Mouse (Mus musculus) thymus, adult 18-20 months (tissue): ENCODE results near the gene Rbpj.

Experiments
- DNase-seq, 2 experiments: peaks; one replicate each; pipeline ENCODE4 v3.0.0; 2022; ENCODE audit warnings: mixed read lengths in 2 of 2

The Rbpj gene

DNA sequence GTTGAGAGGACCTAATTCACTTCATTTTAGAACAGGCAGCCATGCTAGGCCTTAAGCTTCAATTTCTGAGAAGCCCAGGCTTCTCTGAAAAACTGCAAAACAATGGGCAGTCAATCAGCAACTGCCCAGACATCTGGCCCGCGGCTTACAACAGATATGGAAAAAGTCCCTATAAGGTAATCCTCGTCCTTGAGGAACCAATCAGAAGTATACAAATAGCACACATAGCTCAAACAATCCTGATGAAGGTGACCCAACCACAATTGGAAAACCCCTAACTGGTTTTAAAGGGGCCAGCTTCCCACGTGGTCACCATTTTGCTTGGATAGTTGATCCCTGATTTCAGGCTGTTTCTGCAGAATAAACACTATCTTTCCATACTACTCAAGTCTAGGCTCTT is 89.0 kb downstream of the Rbpj start:
- DNase-seq = no peak

DNA sequence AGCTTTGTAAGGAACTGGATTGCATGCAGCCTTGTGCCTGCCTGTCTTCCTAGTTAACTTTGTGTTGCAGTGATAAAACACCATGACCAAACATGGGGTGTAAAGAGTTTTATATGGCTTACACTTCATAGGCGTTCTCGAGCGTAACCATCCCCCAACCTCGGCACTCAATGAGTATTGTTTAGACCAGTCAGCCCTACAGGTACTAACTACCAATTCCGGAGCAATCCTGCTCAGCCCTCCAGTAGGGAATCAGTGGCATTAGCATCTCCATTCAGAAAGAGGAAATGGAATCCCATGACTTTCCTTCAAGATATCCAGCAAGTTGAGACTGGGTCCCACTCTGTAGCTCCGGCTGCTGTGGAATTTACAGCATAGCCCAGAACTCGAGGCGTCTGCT is 89.5 kb downstream of the Rbpj start:
- DNase-seq = no peak

DNA sequence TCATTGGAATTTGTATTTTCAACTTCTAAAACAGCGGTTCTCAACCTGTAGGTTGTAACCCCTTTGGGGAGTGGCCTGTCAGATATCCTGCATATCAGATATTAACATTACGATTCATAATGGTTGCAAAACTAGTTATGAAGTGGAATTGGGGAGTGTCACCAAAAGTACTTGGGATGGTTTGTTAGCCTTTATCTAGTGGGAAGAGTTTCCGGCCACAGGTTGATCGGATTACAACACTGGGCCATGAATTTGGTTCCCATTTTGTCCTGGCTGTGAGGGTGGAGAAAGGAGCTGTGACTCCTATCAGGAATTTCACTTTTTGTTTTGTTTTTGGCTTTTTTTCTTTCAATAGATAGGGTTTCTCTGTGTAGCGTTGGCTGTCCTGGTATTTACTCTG is 90.0 kb downstream of the Rbpj start:
- DNase-seq = no peak

DNA sequence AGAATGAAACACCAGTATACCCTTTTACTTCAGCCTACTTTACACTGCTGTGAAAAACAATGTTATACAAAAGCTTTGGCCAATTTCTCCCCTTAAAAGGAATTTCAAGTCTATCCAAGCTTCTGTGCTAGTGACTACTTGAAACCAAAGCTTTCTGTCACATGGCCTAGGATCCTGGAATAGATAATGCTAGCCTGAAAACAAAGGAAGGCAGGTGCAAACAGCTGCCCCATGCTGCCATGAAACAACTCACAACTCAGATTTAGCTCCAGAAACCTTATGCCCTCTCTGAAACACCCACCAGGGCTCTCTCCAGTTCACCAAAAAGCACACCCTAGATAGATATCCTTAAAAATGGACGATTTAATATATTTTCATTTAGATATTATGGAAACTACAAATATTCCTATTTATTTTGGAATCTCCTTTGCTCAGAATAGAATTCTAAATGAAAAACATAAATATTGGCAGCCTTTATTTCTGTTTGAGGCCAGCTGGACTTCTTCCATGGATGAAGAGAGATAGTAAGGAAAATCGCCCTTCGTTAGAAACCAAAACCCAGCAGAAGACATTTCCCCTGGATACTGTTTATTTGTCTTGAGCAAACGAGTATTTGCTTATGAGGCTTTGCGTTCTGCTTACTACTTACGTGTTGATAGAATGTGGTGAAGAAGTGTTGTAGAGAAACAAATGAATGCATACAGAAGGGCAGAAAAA is 91.8 kb downstream of the Rbpj start:
- DNase-seq = no peak

DNA sequence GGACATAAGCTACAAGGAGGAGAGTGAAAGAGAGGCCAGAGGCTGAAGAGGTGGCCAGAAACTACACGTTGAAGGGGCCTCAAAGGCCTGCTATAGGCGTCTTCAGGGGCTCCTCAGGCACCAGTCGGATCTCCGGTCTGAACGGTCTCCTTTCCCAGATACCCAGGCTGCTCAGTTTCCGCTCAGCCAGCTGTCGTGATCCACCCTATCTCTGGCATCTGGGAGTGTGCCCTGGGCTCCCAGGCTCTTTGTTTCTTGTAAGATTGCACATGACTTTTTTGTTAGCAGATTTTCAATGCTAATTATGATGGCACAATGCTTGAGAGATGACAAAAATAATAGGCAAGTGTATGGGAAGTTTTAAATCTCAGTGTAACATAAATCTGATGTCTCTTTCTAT is 95.2 kb downstream of the Rbpj start:
- DNase-seq = no peak

DNA sequence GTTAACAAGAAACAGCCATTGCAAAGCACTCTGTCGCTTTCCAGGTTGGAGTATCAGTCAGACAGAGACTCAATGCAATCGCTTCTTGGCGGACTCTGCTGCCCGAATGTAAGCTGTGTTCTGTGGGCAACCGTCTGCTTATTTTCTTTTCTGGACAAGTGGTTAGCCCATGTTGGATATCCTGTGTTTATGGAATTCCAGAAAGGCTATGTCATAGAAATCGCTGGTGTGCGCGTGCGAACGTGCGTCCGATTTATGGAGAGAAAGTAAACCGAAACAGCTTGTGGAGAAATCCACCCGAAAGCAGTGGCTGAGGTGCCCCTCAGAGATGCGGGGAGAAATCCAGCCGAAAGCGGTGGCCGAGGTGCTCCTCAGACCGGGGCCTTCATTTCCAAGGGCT is 98.4 kb downstream of the Rbpj start:
- no peak for DNase-seq

DNA sequence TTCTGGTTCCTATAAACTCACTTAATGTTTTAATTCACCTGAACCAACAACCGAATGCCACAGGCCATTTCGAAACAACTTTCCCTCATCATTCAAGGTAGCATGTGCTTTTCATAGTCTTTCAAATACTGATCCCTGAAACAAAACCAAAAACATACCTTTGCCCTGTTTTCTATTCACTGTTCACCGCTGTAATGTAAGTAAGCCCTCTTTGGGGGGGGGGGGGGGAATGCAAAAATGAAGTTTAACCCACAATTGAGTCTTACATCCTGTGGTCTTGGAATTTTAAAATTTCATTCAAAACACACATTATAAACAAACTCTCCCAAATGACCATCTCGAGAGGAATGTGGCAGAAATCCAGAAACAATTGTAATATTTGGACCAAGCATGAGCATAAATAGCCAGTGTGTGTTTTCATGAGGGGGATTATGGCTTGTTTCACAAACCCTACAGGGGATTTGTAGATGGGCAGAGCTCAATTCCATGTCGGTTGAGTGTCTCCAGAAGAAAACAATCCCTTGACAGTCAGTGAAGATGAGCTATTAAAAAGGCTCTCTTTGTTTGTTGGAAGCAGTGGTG is 99.4 kb downstream of the Rbpj start:
- no peak for DNase-seq

DNA sequence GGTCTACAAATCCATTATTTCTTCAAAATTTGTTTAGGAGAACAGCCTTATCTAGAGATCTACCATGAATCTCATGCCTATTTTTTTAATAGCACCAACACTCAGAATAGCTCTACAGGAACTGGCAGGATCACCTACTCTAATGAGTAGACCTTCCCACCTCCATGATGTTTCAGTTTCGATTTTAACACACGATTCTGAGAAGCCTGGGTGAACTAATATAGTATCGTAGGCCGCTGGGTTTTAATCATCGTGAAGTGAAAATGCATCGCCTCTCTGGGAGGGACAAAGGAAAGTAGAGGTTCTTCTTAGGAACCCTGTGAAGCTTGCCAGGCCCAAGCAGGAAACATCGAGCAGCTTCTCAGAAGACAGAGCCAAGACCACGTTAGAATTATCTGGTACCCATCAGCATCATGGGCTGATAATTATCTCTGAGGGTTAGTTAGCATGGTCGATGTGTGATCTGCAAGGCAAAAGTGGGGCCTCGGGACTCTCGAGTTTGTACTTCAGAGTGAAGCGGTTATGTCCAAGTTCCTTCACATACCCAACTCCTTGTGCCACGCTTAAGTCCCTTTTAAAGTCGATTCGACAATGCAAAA is 100.6 kb downstream of the Rbpj start:
- no peak for DNase-seq

DNA sequence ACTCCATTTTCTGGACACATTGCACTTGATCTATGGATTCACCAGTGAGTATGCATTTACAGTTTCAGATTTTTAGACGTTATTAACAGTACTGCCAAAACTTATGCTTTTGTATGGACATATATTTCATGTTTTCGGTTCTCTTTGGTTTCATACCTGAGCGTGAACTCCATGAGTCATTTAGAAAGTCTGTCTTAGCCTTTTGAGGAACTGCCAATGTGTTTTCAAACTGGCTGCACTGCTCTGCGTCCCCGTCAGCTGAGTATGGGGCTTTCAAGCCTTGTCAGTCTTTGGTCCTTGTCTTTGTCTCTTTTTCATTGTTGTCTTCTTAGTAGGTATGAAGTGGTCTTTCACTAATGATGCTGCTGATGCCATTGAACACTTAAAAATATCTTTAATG is 106.5 kb downstream of the Rbpj start:
- no peak for DNase-seq

DNA sequence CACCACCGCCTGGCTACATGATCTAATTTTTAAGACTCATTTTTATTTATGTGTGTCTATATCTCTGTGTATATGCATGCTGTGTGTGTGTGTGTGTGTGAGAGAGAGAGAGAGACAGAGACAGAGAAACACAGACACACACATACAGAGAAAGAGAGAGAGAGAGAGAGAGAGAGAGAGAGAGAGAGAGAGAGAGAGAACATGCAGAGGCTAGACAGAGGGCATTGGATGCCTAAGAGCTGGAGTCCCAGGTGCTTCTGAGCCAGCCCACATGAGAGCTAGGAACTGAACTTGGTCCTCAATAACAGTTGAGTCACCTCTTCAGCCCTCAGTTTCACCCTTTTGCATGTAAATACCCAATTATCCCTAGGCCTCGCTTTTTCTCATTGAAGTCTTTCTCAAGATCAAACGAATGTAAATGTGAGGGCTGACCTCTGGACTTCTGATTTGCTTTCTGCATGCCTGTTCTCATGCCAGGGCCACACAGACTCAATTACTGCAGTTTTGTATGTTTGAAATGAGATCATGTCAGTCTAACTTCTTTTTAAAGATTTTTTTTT is 109.0 kb downstream of the Rbpj start:
- no peak for DNase-seq

DNA sequence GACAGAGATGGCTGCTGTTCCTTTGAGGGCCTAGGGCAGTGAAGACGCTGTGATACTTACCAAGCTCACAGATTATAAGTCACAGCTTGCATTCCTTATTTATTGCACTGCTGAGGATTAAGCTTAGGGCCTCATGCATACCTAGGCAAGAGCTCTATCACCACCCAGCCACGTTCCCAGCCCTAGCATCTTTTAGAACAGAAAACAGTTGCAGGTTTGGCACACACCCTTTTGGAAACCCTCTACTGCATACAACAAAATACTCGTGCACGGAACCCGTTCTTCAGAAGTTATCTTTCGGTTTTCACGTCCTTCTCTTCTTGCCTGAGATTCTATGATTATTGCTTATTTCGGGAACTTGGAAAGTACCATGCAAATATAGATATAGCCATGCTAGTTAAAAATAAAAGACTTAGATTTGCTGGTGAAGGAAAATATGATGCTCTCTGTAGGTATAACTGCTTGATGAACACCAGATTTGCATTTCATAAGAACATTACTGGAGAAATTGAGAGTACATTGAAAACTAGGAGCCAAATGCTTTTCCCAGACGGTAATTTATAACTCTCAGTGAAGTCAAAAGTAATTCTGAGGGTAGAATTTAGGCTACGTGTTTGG is 111.4 kb downstream of the Rbpj start:
- DNase-seq = no peak

DNA sequence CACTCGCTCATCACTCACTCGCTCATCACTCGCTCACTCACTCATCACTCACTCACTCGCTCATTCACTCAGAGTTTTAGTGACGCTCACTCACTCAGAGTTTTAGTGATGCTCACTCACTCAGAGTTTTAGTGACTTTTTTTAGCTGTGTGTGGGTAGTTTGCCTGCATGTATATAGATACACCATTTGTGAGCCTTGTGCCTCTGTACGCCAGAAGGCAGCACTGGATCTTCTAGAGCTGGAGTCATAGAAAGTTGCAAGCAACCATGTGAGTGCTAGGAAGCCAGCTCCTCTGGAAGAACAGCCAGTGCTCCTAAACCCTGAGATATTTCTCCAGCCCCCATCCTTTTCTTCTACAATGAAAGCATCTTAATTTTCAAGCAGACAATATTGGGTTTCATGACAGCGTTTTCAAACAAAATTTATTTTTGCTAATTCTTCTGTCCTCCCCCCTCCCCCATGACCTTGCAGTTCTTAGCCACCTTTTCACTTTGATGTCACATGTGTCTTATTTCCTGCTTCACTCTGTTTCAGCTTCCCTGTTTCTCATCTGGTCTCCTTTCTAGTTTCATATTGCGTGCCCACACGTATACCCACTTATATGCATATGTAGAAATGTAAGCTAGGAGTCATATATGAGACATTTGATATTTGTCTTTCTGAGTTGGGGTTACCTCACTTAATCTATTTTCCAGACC is 118.3 kb downstream of the Rbpj start:
- no peak for DNase-seq

DNA sequence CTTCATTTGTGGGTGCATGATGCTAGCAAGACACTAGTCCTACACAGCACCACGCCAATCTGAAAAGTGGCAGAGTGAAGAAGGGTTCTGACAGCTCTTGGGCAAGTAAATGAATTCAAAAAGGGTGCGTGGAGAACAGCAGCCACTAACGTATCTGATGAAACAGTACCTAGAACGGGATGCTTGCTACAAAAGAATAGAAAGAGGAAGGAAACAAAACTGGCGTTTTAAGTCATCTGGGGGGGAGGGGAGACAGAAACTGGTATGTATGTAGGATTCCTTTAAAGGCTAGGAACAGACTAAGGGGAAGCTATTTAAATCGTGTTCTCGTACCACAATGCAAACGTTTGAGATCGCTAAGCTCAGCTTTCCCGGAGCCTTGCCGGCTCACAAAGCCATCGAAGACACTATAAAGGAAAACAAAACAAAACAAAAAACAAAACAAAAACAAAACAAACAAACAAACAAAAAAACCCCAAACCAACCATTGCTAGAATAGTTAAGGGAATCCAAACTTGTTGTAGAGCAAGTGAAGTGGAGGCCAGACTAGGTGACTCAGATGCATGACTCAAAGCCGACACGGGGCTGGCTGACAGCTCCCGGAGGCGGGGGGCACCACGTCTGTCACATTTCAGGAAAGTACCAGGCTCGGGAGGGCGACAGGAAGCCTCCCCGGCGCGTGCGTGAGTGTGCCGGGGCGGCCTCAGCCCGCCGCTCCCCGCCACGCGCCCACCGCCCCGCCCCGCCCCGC is 122.6 kb downstream of the Rbpj start:
- peak in 1 of 2 experiments; percentile 8 for DNase-seq

DNA sequence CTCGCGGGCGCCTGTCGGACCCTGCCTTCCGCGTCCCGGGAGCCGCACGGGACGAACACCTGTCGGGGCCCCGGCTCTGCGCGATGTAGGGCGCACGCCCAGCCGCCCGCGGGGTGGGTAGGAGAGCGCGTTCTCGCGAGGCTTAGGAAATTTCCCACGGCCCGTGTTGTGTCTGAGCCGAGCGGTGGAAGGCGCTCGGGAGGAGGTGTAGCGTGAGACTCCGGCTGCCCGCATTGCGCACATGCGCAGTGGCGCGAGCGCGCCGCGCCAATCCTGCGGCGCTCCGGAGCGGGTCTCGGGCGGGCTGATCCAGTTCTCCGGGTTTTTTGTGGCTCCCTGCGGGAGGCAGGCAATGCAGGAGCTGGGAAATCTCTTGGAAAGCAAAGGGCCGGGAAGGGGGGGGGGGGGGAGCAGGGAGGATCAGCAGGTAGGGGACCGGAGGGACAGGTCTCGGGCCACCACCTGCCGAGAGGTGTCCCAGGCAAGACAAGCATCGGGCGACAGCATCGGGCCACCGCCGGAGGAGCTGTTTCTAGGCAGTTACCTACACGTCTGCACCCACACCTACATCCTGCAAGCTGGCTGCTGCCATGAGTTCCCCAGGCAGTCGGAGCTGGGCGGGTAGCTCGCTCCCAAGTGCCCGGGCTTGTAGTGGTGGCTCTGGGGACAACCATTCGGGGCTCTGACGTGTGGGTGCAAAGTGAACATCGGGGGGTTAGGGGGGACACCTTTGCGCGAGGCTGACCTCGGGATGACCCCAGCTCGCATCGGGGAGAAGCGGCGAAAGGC is 123.4 kb downstream of the Rbpj start:
- DNase-seq = peak; percentile 86 to 92

DNA sequence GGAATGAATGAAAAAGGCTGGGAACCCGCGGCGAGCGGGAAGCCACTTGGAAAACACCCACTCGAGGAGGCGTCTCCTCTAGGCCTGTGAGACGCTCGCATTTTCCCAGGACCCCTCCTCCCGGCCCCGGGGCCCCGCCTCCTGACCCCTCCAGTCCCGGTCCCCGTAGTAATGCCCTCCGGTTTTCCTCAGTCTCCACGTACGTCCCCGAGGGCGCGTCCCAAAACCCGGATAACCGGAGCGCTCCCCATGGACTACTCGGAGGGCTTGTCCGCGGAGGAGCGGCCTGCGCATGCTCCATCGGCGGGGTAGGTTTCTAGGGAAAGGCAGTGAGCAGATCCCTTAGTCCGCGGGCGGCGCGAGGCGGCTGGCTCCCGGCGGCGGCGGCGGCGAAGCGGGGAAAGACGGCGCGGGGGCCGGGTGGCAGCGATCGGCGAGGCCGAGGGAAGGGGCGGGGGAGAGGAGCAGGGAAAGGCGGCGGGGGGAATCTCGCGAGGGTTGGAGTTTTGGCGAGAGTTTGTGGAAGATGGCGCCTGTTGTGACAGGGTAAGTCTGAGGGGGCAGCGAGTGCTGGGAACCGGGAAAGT is 124.3 kb downstream of the Rbpj start:
- peak; percentile 85 to 88 for DNase-seq

DNA sequence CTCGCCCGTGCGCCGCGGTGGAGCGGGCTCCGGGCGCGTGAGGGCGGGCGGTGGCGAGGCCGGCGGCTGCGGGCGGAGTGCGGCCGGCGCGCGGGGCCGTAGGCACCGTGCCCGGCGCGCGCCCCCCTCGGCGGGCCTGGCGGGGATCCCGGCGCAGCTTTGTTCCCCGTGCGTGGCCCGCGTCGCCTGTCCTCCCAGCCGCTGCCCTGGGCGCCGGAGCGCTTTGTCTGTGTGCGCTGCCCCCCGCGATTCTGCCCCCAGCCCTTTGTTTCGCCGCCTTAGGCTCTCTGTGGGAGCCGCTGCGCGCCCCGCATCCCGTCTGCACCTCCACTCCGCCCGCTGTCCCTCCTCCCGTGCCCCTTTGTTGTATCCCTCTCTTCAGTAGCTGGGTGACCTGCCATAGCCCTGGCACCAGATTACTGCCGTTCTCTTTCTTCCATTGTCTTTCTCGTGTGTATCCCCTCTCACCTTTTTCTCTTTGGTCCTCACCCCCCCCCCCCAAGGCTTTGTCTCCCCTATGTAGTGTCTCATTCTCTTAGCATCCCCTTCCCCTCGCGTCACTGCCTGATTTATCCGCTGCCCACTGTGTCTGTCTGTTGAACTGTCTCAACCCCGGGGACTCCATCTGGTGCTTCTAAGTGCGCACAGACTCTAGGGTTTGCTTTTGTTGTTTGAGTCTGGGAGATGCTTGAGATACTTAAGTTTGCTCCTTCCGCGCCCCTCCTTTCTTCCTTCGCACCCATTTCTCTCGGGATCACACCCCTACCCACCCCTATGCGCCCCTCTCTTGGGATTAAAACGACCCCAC is 125.1 kb downstream of the Rbpj start:
- peak; percentile 25 to 38 for DNase-seq

DNA sequence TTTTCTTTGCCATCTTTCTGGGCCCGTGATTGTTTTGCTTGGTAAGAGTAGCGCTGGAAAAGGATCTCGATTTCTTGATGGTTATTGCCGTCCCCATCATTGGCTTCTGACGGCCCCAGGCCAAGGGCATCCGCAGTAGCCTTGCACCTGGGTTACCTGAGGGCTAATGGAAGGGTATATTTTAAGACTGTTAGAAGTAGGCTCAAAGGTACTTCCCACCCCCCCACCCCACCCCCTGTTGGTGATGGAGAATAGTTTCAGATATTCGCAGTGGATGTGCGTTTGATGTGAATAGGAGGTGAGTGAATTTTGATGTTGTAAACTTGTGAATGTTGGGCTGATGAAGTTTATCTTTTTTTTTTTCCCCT is 125.7 kb downstream of the Rbpj start:
- no peak for DNase-seq

DNA sequence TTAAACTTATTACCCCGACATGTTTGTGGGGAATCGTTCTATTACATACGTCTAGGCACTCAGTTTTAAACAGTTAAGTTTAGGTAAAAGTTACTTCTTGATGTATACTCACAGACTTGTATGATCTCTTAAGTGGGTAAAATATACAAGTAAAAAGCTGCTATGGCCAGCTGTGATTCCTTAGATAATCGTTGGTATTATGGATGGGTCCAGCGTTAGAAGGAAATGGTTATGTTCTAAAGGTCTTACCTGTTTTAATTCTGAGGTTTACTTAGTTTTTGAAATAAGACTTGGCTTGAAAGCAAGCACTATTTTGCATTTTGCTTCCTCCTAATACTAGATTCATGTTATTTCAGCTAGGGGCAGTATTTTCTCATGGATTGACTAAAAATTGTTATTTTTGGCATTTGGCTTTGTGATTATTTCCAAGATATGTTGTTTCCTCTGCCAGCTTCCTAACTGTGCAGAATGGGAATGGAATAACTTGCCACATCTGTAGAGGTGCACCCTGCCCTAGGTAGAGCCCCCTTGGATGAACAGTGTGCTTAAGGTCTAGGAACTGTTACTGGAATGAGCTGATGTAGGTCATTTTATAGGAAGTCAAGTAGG is 127.2 kb downstream of the Rbpj start:
- DNase-seq = no peak

DNA sequence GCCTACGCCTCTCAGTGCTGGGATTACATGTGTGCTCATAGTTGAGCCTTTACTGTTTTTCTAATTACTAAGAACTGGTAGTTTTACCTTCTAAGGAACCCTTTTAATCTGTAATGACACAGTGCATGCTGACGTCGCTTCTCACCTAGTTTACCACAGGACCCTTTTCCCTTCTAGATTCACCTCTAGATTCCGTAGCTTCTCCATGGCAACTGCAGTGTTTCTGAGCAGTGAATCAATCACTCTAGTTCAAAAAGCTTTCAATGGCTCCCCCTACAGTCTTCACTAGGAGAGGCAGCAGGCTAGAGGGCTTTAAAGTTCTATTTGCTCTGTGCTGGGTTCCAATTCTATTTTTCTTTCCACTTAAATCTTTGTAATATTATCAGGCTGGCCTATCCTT is 128.3 kb downstream of the Rbpj start:
- DNase-seq = peak in 1 of 2 experiments; percentile 19

DNA sequence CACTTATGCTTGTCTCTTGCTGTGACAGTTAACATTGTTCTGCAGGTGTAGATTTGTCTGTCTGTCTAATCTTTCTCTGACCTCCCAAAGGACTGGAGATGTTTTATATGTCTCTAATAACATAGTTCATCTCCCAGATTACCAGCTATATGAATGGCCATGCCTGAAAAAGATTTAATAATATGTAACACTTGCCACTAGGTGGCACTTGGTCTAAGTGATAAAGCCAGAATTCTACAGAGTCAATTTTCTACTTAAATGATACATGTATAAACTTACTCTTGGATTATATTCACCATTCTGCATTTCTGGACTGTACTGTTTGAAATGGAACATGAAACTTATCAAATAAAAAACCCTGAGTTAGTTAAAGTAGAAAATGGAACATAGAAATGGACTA is 132.6 kb downstream of the Rbpj start:
- DNase-seq = no peak
